18 mouse cellular contexts compared by ENCODE assay signal in the genomic region with DNA sequence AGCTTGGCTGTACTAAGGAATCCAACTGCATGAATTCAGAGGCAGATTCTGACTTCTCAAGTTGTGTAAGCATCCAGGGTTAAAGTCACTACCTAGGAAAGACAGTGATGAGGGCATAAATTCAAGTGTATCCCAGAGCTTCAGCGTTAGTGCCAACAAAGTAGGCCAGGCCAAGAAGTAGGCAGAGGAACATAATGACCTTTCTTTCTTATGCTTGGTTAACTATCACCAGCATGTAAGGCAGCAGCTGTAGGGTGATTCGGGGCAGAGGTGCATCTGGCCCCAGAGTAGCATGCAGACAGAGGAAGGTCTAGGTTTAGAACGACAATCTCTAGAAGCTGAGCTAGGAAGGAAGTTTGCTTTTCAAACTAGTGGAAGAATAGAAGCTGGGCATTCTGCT.
A peak's percentile ranks its signal among the peaks of the same experiment; 100 is the strongest.
DNase-seq lines count a peak whose midpoint lies in the region; ATAC-seq and TF ChIP-seq lines count a peak whose summit lies in the region.
"Had no signal": no experiment of that assay in that cellular context is flagged by ENCODE, and none has a peak within 500 bp of the region (broad histone marks: within the 10 kb centered on the region; RNA-seq: fewer than 3 reads in every experiment).

No protein-coding gene starts in this region.

- no peak for TF ChIP-seq CTCF in hindbrain, postnatal 0 days (IDR thresholded peaks at IDR 0.05; ENCODE audit: low read depth)
- no peak for TF ChIP-seq CTCF in midbrain, postnatal 0 days (IDR thresholded peaks at IDR 0.05)

- peaks cover 4% of the 10 kb centered on the region; the same call in 1 of the 2 replicates for H3K4me1 ChIP-seq in hindbrain, postnatal 0 days (ENCODE audit: insufficient read depth, low read length)
- peaks cover 15% of the 10 kb centered on the region; the same call in 1 of the 2 replicates for H3K4me1 ChIP-seq in hindbrain, embryonic 14.5 days (replicated peaks; ENCODE audit: control insufficient read depth, insufficient read depth, low read length)
- H3K4me1 ChIP-seq in kidney, embryonic 15.5 days, result peaks cover 9% of the 10 kb centered on the region
- no peaks in the 10 kb centered on the region for H3K4me1 ChIP-seq in midbrain, postnatal 0 days (ENCODE audit: insufficient read depth, low read length)
- H3K4me1 ChIP-seq: limb, embryonic 15.5 days had no signal

- peak overlapping the region; percentile 32; the same call in 1 of the 2 replicates for H3K27ac ChIP-seq in hindbrain, postnatal 0 days
- H3K27ac ChIP-seq in hindbrain, embryonic 14.5 days, result no peak overlapping the region
- H3K27ac ChIP-seq in kidney, embryonic 15.5 days, result peak overlapping the region; percentile 23; the same call in 1 of the 2 replicates
- no peak overlapping the region for H3K27ac ChIP-seq in midbrain, postnatal 0 days (ENCODE audit: low read depth, low read length)
- H3K27ac ChIP-seq: embryonic facial prominence, embryonic 13.5 days; limb, embryonic 15.5 days; midbrain, embryonic 13.5 days had no signal

- ATAC-seq in hindbrain, postnatal 0 days, result no peak
- no peak for ATAC-seq in hindbrain, embryonic 14.5 days (ENCODE audit: low FRiP score)
- 0 out of 2 replicates have a peak, but pooled peaks have one; percentile 29 for ATAC-seq in kidney, embryonic 15.5 days (replicated peaks; ENCODE audit: low FRiP score)
- ATAC-seq in midbrain, postnatal 0 days (ENCODE audit: low FRiP score), result no peak
- ATAC-seq: forebrain, embryonic 16.5 days; liver, postnatal 0 days; midbrain, embryonic 13.5 days had no signal

- no peaks in the 10 kb centered on the region for H3K27me3 ChIP-seq in hindbrain, postnatal 0 days (ENCODE audit: insufficient read depth, low read length)
- H3K27me3 ChIP-seq in hindbrain, embryonic 14.5 days (ENCODE audit: control insufficient read depth, insufficient read depth, low read length), result no peaks in the 10 kb centered on the region
- H3K27me3 ChIP-seq in kidney, embryonic 15.5 days, result no peaks in the 10 kb centered on the region
- no peaks in the 10 kb centered on the region for H3K27me3 ChIP-seq in midbrain, postnatal 0 days (ENCODE audit: insufficient read depth, low read length)
- H3K27me3 ChIP-seq: embryonic facial prominence, embryonic 13.5 days; heart, embryonic 12.5 days; limb, embryonic 15.5 days; midbrain, embryonic 13.5 days had no signal

- no peak overlapping the region for H3K4me2 ChIP-seq in hindbrain, postnatal 0 days (ENCODE audit: low read depth, low read length)
- H3K4me2 ChIP-seq in hindbrain, embryonic 14.5 days (replicated peaks), result no peak overlapping the region
- no peak overlapping the region for H3K4me2 ChIP-seq in kidney, embryonic 15.5 days
- H3K4me2 ChIP-seq in midbrain, postnatal 0 days (ENCODE audit: low read depth, low read length, poor library complexity, severe bottlenecking), result no peak overlapping the region
- H3K4me2 ChIP-seq: embryonic facial prominence, embryonic 13.5 days; heart, embryonic 12.5 days; limb, embryonic 15.5 days; midbrain, embryonic 13.5 days had no signal

- no peak overlapping the region for H3K4me3 ChIP-seq in hindbrain, postnatal 0 days (ENCODE audit: low read length)
- no peak overlapping the region for H3K4me3 ChIP-seq in hindbrain, embryonic 14.5 days (replicated peaks; ENCODE audit: low read length)
- H3K4me3 ChIP-seq in kidney, embryonic 15.5 days (replicated peaks), result no peak overlapping the region
- no peak overlapping the region for H3K4me3 ChIP-seq in midbrain, postnatal 0 days (ENCODE audit: low read depth, low read length)
- H3K4me3 ChIP-seq: embryonic facial prominence, embryonic 13.5 days; heart, embryonic 12.5 days; limb, embryonic 15.5 days; midbrain, embryonic 13.5 days had no signal

- no peaks in the 10 kb centered on the region for H3K9me3 ChIP-seq in hindbrain, postnatal 0 days (ENCODE audit: low read length)
- H3K9me3 ChIP-seq in hindbrain, embryonic 14.5 days (ENCODE audit: control insufficient read depth, low read length), result no peaks in the 10 kb centered on the region
- no peaks in the 10 kb centered on the region for H3K9me3 ChIP-seq in kidney, embryonic 15.5 days (replicated peaks)
- no peaks in the 10 kb centered on the region for H3K9me3 ChIP-seq in midbrain, postnatal 0 days (ENCODE audit: low read length)
- H3K9me3 ChIP-seq: embryonic facial prominence, embryonic 13.5 days; heart, embryonic 12.5 days; limb, embryonic 15.5 days; midbrain, embryonic 13.5 days had no signal

- no peak for DNase-seq in hindbrain, postnatal 0 days (ENCODE audit: low spot score)
- no peak for DNase-seq in hindbrain, embryonic 14.5 days (ENCODE audit: low spot score)
- peak; percentile 57 for DNase-seq in retina, postnatal 1 day
- no peak for DNase-seq in retina, embryonic 14.5 days (ENCODE audit: low spot score)
- DNase-seq in kidney, postnatal 4 days, result peak; percentile 9 to 34
- no peak for DNase-seq in midbrain, postnatal 0 days (ENCODE audit: low spot score)
- DNase-seq in gastrocnemius, postnatal 10 days, result no peak
- DNase-seq: adrenal gland, adult 8-10 months; cerebellum, adult 9-11 months; heart, postnatal 14 days; liver, postnatal 0 days; lung, postnatal 10 days had no signal

- 44% methylated on average over 3 of the region's 3 CpGs for WGBS in hindbrain, postnatal 0 days
- WGBS in hindbrain, embryonic 14.5 days, result 59% methylated on average over 3 of the region's 3 CpGs
- WGBS in kidney, embryonic 15.5 days, result 37% methylated on average over 3 of the region's 3 CpGs
- 69% methylated on average over 3 of the region's 3 CpGs for WGBS in midbrain, postnatal 0 days

- H3K36me3 ChIP-seq in hindbrain, postnatal 0 days (ENCODE audit: insufficient read depth, low read length), result no peaks in the 10 kb centered on the region
- no peaks in the 10 kb centered on the region for H3K36me3 ChIP-seq in hindbrain, embryonic 14.5 days (replicated peaks; ENCODE audit: control insufficient read depth, insufficient read depth)
- no peaks in the 10 kb centered on the region for H3K36me3 ChIP-seq in kidney, embryonic 15.5 days
- H3K36me3 ChIP-seq in midbrain, postnatal 0 days (ENCODE audit: insufficient read depth, low read length), result no peaks in the 10 kb centered on the region
- H3K36me3 ChIP-seq: embryonic facial prominence, embryonic 13.5 days; heart, embryonic 12.5 days; limb, embryonic 15.5 days; midbrain, embryonic 13.5 days had no signal

- H3K9ac ChIP-seq in hindbrain, postnatal 0 days (replicated peaks; ENCODE audit: low read length), result no peak overlapping the region
- no peak overlapping the region for H3K9ac ChIP-seq in hindbrain, embryonic 14.5 days
- no peak overlapping the region for H3K9ac ChIP-seq in kidney, embryonic 15.5 days
- no peak overlapping the region for H3K9ac ChIP-seq in midbrain, postnatal 0 days (replicated peaks; ENCODE audit: low read length, poor library complexity, severe bottlenecking)
- H3K9ac ChIP-seq: embryonic facial prominence, embryonic 13.5 days; heart, embryonic 12.5 days; limb, embryonic 15.5 days; liver, postnatal 0 days; midbrain, embryonic 13.5 days had no signal

Comparison
In these comparisons a context has a peak if more than half of its experiments do, and no peak if none do; other contexts are left out.
1. DNase-seq: peak in retina, postnatal 1 day (single experiment) and kidney, postnatal 4 days (2 of 2); none in hindbrain, postnatal 0 days (single experiment), hindbrain, embryonic 14.5 days (single experiment), retina, embryonic 14.5 days (single experiment), midbrain, postnatal 0 days (single experiment) and gastrocnemius, postnatal 10 days (single experiment).
2. H3K27ac ChIP-seq: peak in hindbrain, postnatal 0 days (single experiment) and kidney, embryonic 15.5 days (single experiment); none in hindbrain, embryonic 14.5 days (single experiment) and midbrain, postnatal 0 days (single experiment).